Mouse (Mus musculus) telencephalon, adult 2 months (tissue): ENCODE measurements around the gene Cdc26.

Experiments
- DNase-seq: peaks from one replicate; pipeline ENCODE4 v3.0.0-alpha.2; 2011; ENCODE audit warnings: low read depth, low spot score

The Cdc26 gene

DNA sequence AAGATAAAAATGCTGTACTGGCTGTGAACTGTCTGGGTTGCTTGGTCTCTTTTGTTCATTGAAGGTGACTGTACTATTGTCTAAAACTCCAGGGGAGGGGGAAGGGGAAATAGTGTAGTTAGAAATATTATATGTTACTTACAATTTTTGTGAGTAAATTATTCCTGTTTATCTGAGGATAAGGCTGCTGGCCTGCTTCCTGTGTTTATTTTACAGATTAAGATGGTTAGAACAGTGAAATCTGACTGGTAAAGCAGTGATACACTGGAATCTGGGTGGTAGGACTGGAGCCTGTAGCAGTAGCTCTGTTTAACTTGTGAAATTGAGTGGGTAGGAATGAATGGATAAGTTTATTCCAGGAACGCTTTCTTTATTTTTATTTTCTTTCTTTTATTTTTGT lies 46.4 kb downstream of the Cdc26 start:
- DNase-seq: no peak

DNA sequence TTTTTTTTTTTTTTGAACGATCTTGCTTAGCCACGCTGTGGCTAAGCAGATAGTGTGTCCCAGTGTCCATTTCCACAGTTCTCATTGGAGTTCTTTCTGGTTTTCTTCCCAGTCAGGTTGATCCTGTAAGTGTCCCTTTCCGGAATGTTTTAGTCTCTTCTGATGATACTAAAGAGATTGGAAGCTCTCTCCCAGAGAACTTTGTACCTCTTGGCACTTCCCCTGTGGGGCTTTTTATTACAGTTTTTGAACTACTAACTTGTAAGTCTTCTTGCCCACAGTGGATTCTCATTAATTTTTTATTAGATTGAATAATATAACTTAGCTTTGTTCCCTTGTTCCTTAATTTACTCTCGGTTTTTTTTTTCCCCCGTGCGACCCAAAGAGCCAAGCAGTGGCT lies 46.9 kb downstream of the Cdc26 start:
- no peak for DNase-seq

DNA sequence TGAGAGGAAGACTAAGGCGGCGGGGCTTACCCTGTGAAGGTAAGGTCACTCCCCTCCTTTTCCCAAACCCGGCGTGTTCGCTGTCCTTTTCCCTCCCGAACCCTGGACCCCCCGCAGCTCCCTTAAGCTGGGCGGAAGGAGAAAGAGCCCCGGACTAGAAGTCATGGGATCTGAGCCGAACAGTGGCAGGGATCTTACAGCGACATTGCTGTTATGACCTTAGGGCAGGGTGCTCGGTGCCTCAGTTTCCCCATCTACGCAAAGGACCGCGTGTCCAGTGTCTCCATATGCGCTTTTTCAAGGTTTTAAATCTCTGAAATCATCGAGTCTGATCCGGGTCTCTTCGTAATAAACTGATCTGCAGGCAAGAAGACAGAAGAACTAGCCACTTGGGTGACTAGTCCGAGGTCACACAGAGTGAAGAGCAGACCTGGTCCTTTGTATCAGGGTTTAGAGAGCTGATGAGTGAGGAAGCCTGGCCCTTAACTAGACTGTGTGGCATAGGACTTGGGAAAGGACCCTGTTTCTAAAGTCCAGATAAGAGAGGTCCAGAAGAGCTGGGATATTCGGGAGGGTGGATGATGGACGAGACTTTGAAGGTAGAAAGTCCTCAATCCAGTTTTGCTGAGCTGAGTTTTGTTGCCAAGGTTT lies 47.5 kb downstream of the Cdc26 start:
- DNase-seq: no peak

DNA sequence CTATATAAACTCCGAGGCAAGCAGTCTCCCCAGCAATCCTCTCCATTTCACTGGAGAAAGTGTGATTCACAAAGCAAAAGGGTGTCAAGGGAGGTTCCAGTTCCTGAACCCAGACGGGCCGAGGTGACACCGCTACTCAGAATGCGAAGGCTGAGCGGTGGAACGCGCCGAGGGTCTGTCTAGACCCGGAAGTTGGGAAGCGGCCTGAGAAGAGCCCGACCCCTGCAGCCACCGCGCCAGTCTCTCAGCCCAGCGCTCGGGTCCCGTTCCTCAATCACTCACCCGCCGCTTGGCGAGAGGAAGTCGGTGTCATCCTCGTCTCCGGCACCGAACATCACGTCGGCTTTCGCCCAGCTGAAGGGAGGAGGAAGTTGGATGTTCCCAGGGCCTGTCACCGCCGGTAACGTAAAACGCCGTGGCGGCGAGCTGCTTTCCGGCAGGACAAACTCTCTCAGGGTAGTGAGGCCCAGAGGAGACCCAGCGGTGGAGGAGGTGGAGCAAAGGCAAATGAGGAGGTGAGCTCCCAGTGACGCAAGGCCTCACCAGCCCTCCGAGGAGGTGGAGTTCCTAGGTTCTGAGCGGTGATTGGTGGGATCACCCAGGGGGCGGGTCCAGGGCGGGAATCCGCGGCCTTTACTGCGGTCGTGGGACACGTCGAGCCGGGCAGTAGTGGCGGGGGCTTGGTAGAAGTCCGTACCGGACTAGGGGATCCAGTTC lies 48.2 kb downstream of the Cdc26 start, which contains the start of the genes Fkbp15 and Slc31a1:
Gene Fkbp15, minus strand, starts transcription at position 461 of the 717 bp plus-strand sequence.
Gene Slc31a1, plus strand, starts transcription at position 640 of the 717 bp plus-strand sequence.
- peak; percentile 98 for DNase-seq

DNA sequence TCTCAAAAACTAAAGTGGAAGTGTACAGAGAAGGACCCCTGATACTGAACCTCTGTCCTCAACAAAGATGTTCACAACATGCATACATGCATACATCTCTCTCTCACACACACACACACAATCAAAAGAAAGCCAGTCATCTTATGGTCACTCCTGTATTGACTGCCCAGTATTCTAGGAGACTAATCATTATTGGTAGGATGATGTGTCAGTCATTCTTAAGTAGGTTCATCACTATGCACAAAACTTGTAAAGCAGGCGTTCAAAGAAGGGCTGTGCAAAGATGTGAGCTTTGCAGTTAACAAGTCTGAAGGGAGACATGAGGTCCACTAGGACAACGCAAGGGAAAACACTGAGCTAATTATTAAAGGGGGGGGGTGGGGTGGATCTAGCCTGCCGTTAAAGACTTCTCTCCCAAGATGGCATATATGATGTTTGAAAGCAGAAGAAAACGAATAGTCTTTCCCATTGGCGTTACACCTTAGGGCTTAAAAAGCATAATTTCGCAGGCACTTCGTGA lies 49.1 kb downstream of the Cdc26 start:
- DNase-seq: no peak

DNA sequence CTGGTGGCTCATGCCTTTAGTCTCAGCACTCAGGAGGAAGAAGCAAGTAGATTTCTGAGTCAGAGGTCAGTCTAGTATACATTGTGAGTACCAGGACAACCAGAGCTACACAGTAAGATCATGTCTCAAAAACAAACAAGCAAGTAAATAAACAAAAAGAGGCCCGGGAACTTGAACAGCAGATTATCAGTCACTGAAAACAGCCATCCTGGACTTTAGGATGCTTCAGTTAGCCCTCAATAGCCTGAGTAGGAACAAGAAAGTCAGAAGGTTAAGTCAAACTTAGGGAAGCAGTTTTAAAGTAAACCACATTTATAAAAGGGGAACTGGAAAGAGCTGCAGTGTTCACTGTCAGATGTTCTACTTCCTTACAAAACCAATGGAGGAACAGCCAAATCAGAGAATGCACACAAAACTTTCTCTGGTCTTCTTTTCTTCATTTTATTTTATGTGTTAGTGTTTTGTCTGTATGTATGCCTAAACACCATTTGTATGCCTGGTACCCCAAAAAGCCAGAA lies 50.8 kb downstream of the Cdc26 start:
- DNase-seq: no peak

DNA sequence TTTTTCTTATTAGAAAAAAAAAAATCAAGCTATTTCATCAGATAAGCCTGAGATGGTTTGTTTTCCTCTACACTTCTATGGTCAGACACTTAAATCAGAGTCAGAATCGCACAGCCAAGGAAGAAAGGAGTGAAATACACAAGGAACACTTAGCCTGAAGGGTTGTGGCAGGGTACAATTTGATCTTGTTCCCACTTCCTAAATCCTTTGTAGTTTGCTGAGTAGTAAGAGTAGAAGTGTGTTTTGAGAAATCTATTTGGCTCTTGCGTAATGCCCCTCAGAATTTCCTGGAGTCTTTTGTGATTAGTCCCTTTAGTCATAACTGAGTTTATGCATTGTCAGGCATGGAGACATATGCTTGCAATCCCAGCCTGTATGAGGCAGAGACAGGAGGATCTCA lies 59.1 kb downstream of the Cdc26 start:
- no peak for DNase-seq

DNA sequence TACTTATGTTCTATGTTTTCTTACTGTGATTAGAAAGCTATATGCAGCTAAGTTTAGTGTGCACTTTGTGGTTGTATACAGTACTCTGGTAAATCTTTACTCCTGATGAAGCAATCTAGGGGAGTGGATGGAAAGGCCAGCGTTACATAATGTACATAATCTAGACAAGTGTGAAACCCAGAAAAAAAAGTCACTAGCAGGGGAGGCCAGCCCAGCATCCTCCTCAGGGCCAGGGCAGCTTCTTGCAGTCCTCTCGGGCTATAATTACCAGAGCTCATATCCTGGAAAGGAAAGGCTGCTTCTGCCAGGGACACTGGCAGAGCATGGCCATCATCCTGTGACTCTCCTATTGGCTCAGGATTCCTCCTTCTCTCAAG lies 60.1 kb downstream of the Cdc26 start:
- DNase-seq: no peak

DNA sequence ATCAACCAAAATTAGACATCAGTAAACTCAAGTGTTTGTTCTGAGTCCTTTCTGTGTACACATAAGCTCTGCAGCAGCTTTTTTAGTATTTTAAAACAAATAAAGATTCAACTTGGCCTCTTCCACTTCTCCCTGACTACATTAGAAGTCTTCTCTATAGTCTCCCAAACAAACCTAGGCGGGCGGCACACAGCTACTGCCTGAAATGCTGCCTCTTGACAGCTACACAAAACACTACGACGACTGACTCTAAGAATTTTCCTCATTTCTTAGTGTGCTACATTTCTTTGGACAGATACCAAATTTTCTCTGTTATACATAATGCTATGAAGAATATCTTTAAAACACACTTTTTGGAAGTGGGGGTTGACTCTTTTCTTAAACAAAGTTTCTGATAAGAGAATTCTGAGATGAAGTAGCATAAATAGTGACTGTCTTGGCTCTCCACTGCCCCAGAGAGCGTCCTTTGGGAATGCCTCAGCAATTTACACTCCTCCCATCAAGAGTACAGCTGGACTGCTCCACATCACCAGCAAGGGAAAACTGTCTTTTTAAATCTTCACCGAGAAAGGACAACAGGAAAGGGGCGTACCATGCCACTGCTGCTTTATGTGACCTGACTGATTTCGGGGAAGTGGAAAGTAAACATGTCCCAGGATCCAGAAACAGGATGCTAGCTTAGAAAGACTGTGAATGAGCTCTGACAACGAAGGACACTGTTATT lies 60.7 kb downstream of the Cdc26 start:
- no peak for DNase-seq

DNA sequence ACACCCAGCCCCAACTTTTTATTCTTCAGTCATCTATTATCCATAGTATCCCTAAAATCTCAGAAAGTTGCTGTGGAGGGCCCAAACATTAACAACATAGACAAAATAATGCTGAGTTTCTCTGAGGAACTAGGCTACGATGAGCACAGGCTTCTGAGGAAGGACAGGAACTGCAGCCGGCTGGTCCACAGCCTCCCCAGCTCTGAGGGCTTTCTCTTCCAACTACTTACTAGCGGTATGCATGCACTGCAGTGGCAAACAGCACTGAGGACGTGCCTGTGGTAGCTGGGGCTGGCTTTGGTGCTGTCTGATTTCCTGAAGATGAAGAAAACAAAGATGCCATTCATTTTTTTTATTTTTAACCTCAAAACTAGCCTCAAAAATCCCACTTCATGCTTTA lies 62.6 kb downstream of the Cdc26 start:
- no peak for DNase-seq

DNA sequence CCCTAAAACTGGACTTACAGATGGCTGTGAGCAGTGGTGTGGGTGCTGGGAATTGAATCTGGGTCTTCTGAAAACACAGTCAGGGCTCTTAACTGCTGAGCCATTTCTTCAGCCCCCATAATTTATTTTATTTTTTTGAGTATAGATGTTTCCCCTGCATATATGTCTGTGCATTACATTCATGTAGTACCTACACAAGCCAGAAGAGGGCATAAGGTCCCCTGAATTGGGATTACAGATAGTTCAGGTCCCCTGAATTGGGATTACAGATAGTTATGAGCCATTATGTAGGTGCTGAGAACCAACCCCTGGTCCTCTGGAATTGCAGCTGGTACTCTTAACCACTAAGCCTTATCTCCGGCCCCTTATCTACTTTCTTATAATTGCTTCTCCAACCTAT lies 64.4 kb downstream of the Cdc26 start:
- no peak for DNase-seq

DNA sequence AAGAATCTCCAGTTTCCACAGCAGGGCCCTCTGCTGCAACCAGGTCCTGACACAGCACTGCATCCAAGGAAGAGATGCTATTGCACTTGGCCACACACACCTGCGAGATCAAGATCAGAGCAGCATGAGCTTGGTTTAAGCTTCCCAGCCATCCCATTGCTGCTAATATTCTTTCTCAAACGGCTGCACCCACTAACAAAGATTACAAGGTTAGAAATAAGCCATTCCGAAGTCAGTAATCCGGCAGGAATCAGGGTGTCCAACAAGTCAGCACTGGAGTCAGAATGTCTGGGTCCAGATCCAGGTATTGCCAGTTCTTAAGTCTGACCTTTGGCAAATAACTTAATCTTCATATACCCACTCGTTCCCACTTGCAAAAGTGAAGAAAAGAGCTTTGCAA lies 69.9 kb downstream of the Cdc26 start:
- no peak for DNase-seq
